Mouse (Mus musculus): ENCODE measurements around the gene Snx32. TPM values are rescaled to one million over a fixed set of nuclear protein-coding genes. Genes with fewer than 3 reads are reported as not detected.

The Snx32 gene
- total and polyA plus RNA-seq, 3 experiments = 2.0 to 12.0 (median 9.8) TPM

Other genes with a start within 250 kb of the Snx32 start
Only the 20 nearest of the 31 such genes appear.
- gene Eif1ad, start 143.8 kb downstream of the Snx32 start, total RNA-seq (2014; fragmentation: Nextera tagmentation) = 38.5 and 40.9 TPM in 2 replicates
- gene Eif1ad, start 143.8 kb downstream of the Snx32 start, total RNA-seq (2017) = 55.0 and 58.4 TPM in 2 replicates
- gene Eif1ad, start 143.8 kb downstream of the Snx32 start, polyA plus RNA-seq (2012) = 96.0 and 100 TPM in 2 replicates
- gene Banf1, start 143.4 kb downstream of the Snx32 start, total RNA-seq (2014; fragmentation: Nextera tagmentation) = 329 and 422 TPM in 2 replicates
- gene Banf1, start 143.4 kb downstream of the Snx32 start, total RNA-seq (2017) = 35.1 and 42.1 TPM in 2 replicates
- gene Banf1, start 143.4 kb downstream of the Snx32 start, polyA plus RNA-seq (2012) = 210 and 227 TPM in 2 replicates
- gene Sart1, start 121.8 kb downstream of the Snx32 start, total RNA-seq (2014; fragmentation: Nextera tagmentation) = 39.6 and 40.5 TPM in 2 replicates
- gene Sart1, start 121.8 kb downstream of the Snx32 start, total RNA-seq (2017) = 68.7 and 75.5 TPM in 2 replicates
- 183 and 195 TPM in 2 replicates for gene Sart1, start 121.8 kb downstream of the Snx32 start, polyA plus RNA-seq (2012)
- 1.3 TPM in 1 of 2 replicates, not detected in the other for gene Tsga10ip, start 108.0 kb downstream of the Snx32 start, total RNA-seq (2014; fragmentation: Nextera tagmentation)
- gene Tsga10ip, start 108.0 kb downstream of the Snx32 start, total RNA-seq (2017) = 0.11 TPM in 1 of 2 replicates, not detected in the other
- 0.74 and 1.5 TPM in 2 replicates for gene Tsga10ip, start 108.0 kb downstream of the Snx32 start, polyA plus RNA-seq (2012)
- 44.6 and 46.0 TPM in 2 replicates for gene Drap1, start 85.6 kb downstream of the Snx32 start, total RNA-seq (2014; fragmentation: Nextera tagmentation)
- gene Drap1, start 85.6 kb downstream of the Snx32 start, total RNA-seq (2017) = 81.5 and 87.0 TPM in 2 replicates
- 305 and 329 TPM in 2 replicates for gene Drap1, start 85.6 kb downstream of the Snx32 start, polyA plus RNA-seq (2012)
- gene AI837181, start 85.4 kb downstream of the Snx32 start, total RNA-seq (2014; fragmentation: Nextera tagmentation) = 29.8 and 30.5 TPM in 2 replicates
- gene AI837181, start 85.4 kb downstream of the Snx32 start, total RNA-seq (2017) = 10.2 and 10.5 TPM in 2 replicates
- 59.5 and 68.5 TPM in 2 replicates for gene AI837181, start 85.4 kb downstream of the Snx32 start, polyA plus RNA-seq (2012)
- gene Fosl1, start 63.0 kb downstream of the Snx32 start, total RNA-seq (2014; fragmentation: Nextera tagmentation) = 0.90 and 3.0 TPM in 2 replicates
- gene Fosl1, start 63.0 kb downstream of the Snx32 start, total RNA-seq (2017) = 1.9 and 2.3 TPM in 2 replicates
- 3.4 and 3.6 TPM in 2 replicates for gene Fosl1, start 63.0 kb downstream of the Snx32 start, polyA plus RNA-seq (2012)
- gene Ccdc85b, start 52.6 kb downstream of the Snx32 start, total RNA-seq (2014; fragmentation: Nextera tagmentation) = 1.9 and 3.3 TPM in 2 replicates
- 3.0 and 4.1 TPM in 2 replicates for gene Ccdc85b, start 52.6 kb downstream of the Snx32 start, total RNA-seq (2017)
- 13.1 and 16.9 TPM in 2 replicates for gene Ccdc85b, start 52.6 kb downstream of the Snx32 start, polyA plus RNA-seq (2012)
- 50.8 and 53.9 TPM in 2 replicates for gene Fibp, start 49.9 kb downstream of the Snx32 start, total RNA-seq (2014; fragmentation: Nextera tagmentation)
- 71.8 and 104 TPM in 2 replicates for gene Fibp, start 49.9 kb downstream of the Snx32 start, total RNA-seq (2017)
- gene Fibp, start 49.9 kb downstream of the Snx32 start, polyA plus RNA-seq (2012) = 42.8 and 162 TPM in 2 replicates
- not detected in 2 replicates for gene Ctsw, start 42.0 kb downstream of the Snx32 start, total RNA-seq (2014; fragmentation: Nextera tagmentation)
- gene Ctsw, start 42.0 kb downstream of the Snx32 start, total RNA-seq (2017) = not detected in 2 replicates
- gene Ctsw, start 42.0 kb downstream of the Snx32 start, polyA plus RNA-seq (2012) = not detected in 2 replicates
- gene Efemp2, start 36.6 kb downstream of the Snx32 start, total RNA-seq (2014; fragmentation: Nextera tagmentation) = 4.1 and 6.7 TPM in 2 replicates
- 4.6 and 6.6 TPM in 2 replicates for gene Efemp2, start 36.6 kb downstream of the Snx32 start, total RNA-seq (2017)
- gene Efemp2, start 36.6 kb downstream of the Snx32 start, polyA plus RNA-seq (2012) = 3.0 and 3.1 TPM in 2 replicates
- gene Mus81, start 22.1 kb downstream of the Snx32 start, total RNA-seq (2014; fragmentation: Nextera tagmentation) = 16.8 and 38.0 TPM in 2 replicates
- gene Mus81, start 22.1 kb downstream of the Snx32 start, total RNA-seq (2017) = 16.0 and 22.9 TPM in 2 replicates
- 17.1 and 19.5 TPM in 2 replicates for gene Mus81, start 22.1 kb downstream of the Snx32 start, polyA plus RNA-seq (2012)
- gene Cfl1, start 20.1 kb downstream of the Snx32 start, total RNA-seq (2014; fragmentation: Nextera tagmentation) = 1,228 and 1,288 TPM in 2 replicates
- gene Cfl1, start 20.1 kb downstream of the Snx32 start, total RNA-seq (2017) = 1,086 and 1,192 TPM in 2 replicates
- 853 and 1,308 TPM in 2 replicates for gene Cfl1, start 20.1 kb downstream of the Snx32 start, polyA plus RNA-seq (2012)
- gene 1700020D05Rik, start 6.8 kb downstream of the Snx32 start, total RNA-seq (2014; fragmentation: Nextera tagmentation) = 0.73 and 4.0 TPM in 2 replicates
- 2.1 and 2.7 TPM in 2 replicates for gene 1700020D05Rik, start 6.8 kb downstream of the Snx32 start, total RNA-seq (2017)
- 0.12 and 0.36 TPM in 2 replicates for gene 1700020D05Rik, start 6.8 kb downstream of the Snx32 start, polyA plus RNA-seq (2012)
- not detected in 2 replicates for gene Ovol1, start 50.1 kb upstream of the Snx32 start, total RNA-seq (2014; fragmentation: Nextera tagmentation)
- gene Ovol1, start 50.1 kb upstream of the Snx32 start, total RNA-seq (2017) = 0.05 and 0.06 TPM in 2 replicates
- not detected in 2 replicates for gene Ovol1, start 50.1 kb upstream of the Snx32 start, polyA plus RNA-seq (2012)
- 8.5 and 11.0 TPM in 2 replicates for gene Ap5b1, start 57.5 kb upstream of the Snx32 start, total RNA-seq (2014; fragmentation: Nextera tagmentation)
- 5.5 and 6.5 TPM in 2 replicates for gene Ap5b1, start 57.5 kb upstream of the Snx32 start, total RNA-seq (2017)
- 15.5 and 16.4 TPM in 2 replicates for gene Ap5b1, start 57.5 kb upstream of the Snx32 start, polyA plus RNA-seq (2012)
- 19.7 and 30.8 TPM in 2 replicates for gene Rnaseh2c, start 91.3 kb upstream of the Snx32 start, total RNA-seq (2014; fragmentation: Nextera tagmentation)
- 75.5 and 103 TPM in 2 replicates for gene Rnaseh2c, start 91.3 kb upstream of the Snx32 start, total RNA-seq (2017)
- 277 and 315 TPM in 2 replicates for gene Rnaseh2c, start 91.3 kb upstream of the Snx32 start, polyA plus RNA-seq (2012)
- 40.1 and 43.0 TPM in 2 replicates for gene Kat5, start 99.7 kb upstream of the Snx32 start, total RNA-seq (2014; fragmentation: Nextera tagmentation)
- gene Kat5, start 99.7 kb upstream of the Snx32 start, total RNA-seq (2017) = 100 and 106 TPM in 2 replicates
- gene Kat5, start 99.7 kb upstream of the Snx32 start, polyA plus RNA-seq (2012) = 81.9 and 86.0 TPM in 2 replicates
- 43.2 and 60.7 TPM in 2 replicates for gene Rela, start 126.9 kb upstream of the Snx32 start, total RNA-seq (2014; fragmentation: Nextera tagmentation)
- 33.0 and 37.9 TPM in 2 replicates for gene Rela, start 126.9 kb upstream of the Snx32 start, total RNA-seq (2017)
- gene Rela, start 126.9 kb upstream of the Snx32 start, polyA plus RNA-seq (2012) = 77.0 and 108 TPM in 2 replicates
- gene Sipa1, start 153.2 kb upstream of the Snx32 start, total RNA-seq (2014; fragmentation: Nextera tagmentation) = 14.9 and 33.7 TPM in 2 replicates
- gene Sipa1, start 153.2 kb upstream of the Snx32 start, total RNA-seq (2017) = 10.3 and 13.5 TPM in 2 replicates
- gene Sipa1, start 153.2 kb upstream of the Snx32 start, polyA plus RNA-seq (2012) = 88.4 and 107 TPM in 2 replicates